11 mouse cellular contexts compared by ENCODE assay signal in the genomic region with DNA sequence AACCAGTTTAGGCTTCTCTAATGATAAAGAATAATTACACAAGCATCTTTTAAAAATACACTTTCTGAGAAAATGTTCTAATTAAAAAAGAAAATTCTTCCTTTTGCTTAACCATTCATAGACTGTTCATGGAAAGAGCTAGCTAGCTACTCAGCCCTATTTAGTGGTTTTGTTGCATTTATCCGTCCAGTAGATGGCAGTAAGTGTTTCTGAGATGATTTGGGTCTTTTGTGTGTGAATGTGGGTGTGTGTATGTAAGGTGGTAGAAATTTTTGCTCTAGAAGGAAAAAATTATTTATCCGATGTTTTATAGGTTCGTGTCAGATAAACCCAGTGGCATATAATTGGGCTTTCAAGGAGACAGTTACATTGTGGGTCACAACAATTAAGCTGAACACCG.
DNase-seq lines count a peak whose midpoint lies in the region; ATAC-seq and TF ChIP-seq lines count a peak whose summit lies in the region.
"Had no signal": no experiment of that assay in that cellular context is flagged by ENCODE, and none has a peak within 500 bp of the region (broad histone marks: within the 10 kb centered on the region; RNA-seq: fewer than 3 reads in every experiment).

No protein-coding gene starts in this region.

- ATAC-seq in liver, embryonic 14.5 days (ENCODE audit: insufficient read depth) = no peak
- no peak for ATAC-seq in liver, embryonic 12.5 days
- ATAC-seq in midbrain, embryonic 16.5 days = peak; percentile 60; the same call in 1 of the 2 replicates
- ATAC-seq in megakaryocyte, adult 5-6 weeks (ENCODE audit: poor library complexity, severe bottlenecking) = no peak

- no peak overlapping the region for H3K4me2 ChIP-seq in liver, embryonic 14.5 days (ENCODE audit: low read depth)
- no peak overlapping the region for H3K4me2 ChIP-seq in liver, embryonic 12.5 days
- no peak overlapping the region for H3K4me2 ChIP-seq in midbrain, embryonic 16.5 days (ENCODE audit: low read length)
- H3K4me2 ChIP-seq: limb, embryonic 12.5 days had no signal

- H3K27ac ChIP-seq in liver, embryonic 14.5 days = no peak overlapping the region
- H3K27ac ChIP-seq in liver, embryonic 12.5 days = no peak overlapping the region
- no peak overlapping the region for H3K27ac ChIP-seq in midbrain, embryonic 16.5 days (ENCODE audit: low read length)
- H3K27ac ChIP-seq: limb, embryonic 12.5 days had no signal

- no peak overlapping the region for H3K4me3 ChIP-seq in liver, embryonic 14.5 days (ENCODE audit: insufficient read depth in 1 of 2, low read depth in 2 of 2, low read length in 2 of 2)
- H3K4me3 ChIP-seq in liver, embryonic 12.5 days = no peak overlapping the region
- no peak overlapping the region for H3K4me3 ChIP-seq in midbrain, embryonic 16.5 days (ENCODE audit: low read depth, low read length)
- H3K4me3 ChIP-seq: limb, embryonic 12.5 days had no signal

- H3K9me3 ChIP-seq in liver, embryonic 14.5 days (ENCODE audit: control insufficient read depth, low read length) = no peaks in the 10 kb centered on the region
- H3K9me3 ChIP-seq in liver, embryonic 12.5 days (replicated peaks) = no peaks in the 10 kb centered on the region
- H3K9me3 ChIP-seq in midbrain, embryonic 16.5 days (replicated peaks; ENCODE audit: control insufficient read depth, low read length, poor library complexity, severe bottlenecking) = no peaks in the 10 kb centered on the region
- H3K9me3 ChIP-seq: limb, embryonic 12.5 days had no signal

- no peak for TF ChIP-seq EP300 in liver, embryonic 14.5 days (IDR thresholded peaks at IDR 0.05; ENCODE audit: low read depth)

- DNase-seq in frontal cortex, adult 2 months (ENCODE audit: extremely low spot score in 1 of 2, low spot score in 1 of 2) = peak; percentile 23 to 74
- no peak for DNase-seq in frontal cortex, postnatal 25 days (ENCODE audit: low spot score in 2 of 2)
- DNase-seq in liver, embryonic 14.5 days (ENCODE audit: low read depth in 3 of 3, low spot score in 3 of 3) = no peak
- DNase-seq in embryo, embryonic 11.5 days (ENCODE audit: low read depth, low spot score) = peak; percentile 22
- no peak for DNase-seq in natural killer cell, adult 2 months (ENCODE audit: low spot score in 2 of 2)
- DNase-seq: right cerebral cortex, postnatal 14 days had no signal

- 34% methylated on average over 4 of the region's 4 CpGs for WGBS in liver, embryonic 14.5 days (ENCODE audit: insufficient replicate concordance)
- 43% methylated on average over 4 of the region's 4 CpGs for WGBS in liver, embryonic 12.5 days (ENCODE audit: insufficient replicate concordance)
- 26% methylated on average over 4 of the region's 4 CpGs for WGBS in midbrain, embryonic 16.5 days

- H3K9ac ChIP-seq in liver, embryonic 14.5 days (replicated peaks) = no peak overlapping the region
- H3K9ac ChIP-seq in liver, embryonic 12.5 days = no peak overlapping the region
- no peak overlapping the region for H3K9ac ChIP-seq in midbrain, embryonic 16.5 days (ENCODE audit: low read depth, low read length)
- H3K9ac ChIP-seq: limb, embryonic 12.5 days had no signal

- TF ChIP-seq CTCF in liver, embryonic 14.5 days (IDR thresholded peaks at IDR 0.05; ENCODE audit: low read depth) = peak; percentile 26; the same call in 1 of the 2 replicates

- H3K4me1 ChIP-seq in liver, embryonic 14.5 days (replicated peaks; ENCODE audit: control insufficient read depth in 2 of 2, insufficient read depth in 2 of 2, low read length in 1 of 2) = no peaks in the 10 kb centered on the region
- no peaks in the 10 kb centered on the region for H3K4me1 ChIP-seq in liver, embryonic 12.5 days
- peaks cover 4% of the 10 kb centered on the region; the same call in 1 of the 2 replicates for H3K4me1 ChIP-seq in midbrain, embryonic 16.5 days (ENCODE audit: control insufficient read depth, insufficient read depth, low read length)
- H3K4me1 ChIP-seq: limb, embryonic 12.5 days had no signal

- no peaks in the 10 kb centered on the region for H3K27me3 ChIP-seq in liver, embryonic 14.5 days (ENCODE audit: control insufficient read depth, insufficient read depth, low read length)
- H3K27me3 ChIP-seq in liver, embryonic 12.5 days (replicated peaks) = no peaks in the 10 kb centered on the region
- no peaks in the 10 kb centered on the region for H3K27me3 ChIP-seq in midbrain, embryonic 16.5 days (ENCODE audit: control insufficient read depth, insufficient read depth, low read depth, low read length)
- H3K27me3 ChIP-seq: limb, embryonic 12.5 days had no signal

- H3K36me3 ChIP-seq in liver, embryonic 14.5 days (replicated peaks; ENCODE audit: control insufficient read depth, insufficient read depth, low read depth) = no peaks in the 10 kb centered on the region
- H3K36me3 ChIP-seq in liver, embryonic 12.5 days = no peaks in the 10 kb centered on the region
- H3K36me3 ChIP-seq in midbrain, embryonic 16.5 days (ENCODE audit: control insufficient read depth, insufficient read depth, low read length) = no peaks in the 10 kb centered on the region
- H3K36me3 ChIP-seq: G1E; limb, embryonic 12.5 days had no signal

Comparison
In these comparisons a context has a peak if more than half of its experiments do, and no peak if none do; other contexts are left out.
1. DNase-seq: peak in frontal cortex, adult 2 months (2 of 2) and embryo, embryonic 11.5 days (single experiment); none in frontal cortex, postnatal 25 days (0 of 2), liver, embryonic 14.5 days (0 of 3) and natural killer cell, adult 2 months (0 of 2).